Mouse (Mus musculus) embryonic fibroblast, embryonic 13.5 days (primary cell): ENCODE results near the gene Gfpt2.

Source experiments
- CTCF ChIP-seq: IDR thresholded peaks from 2 replicates; pipeline ENCODE4 v1.5.1; 2011; ENCODE audit warnings: mild to moderate bottlenecking, control low read depth, low read length, moderate library complexity, borderline replicate concordance; ENCODE audit not compliant: insufficient read depth
- POLR2A ChIP-seq: IDR thresholded peaks from 2 replicates; pipeline ENCODE4 v1.6.1; 2011; ENCODE audit warnings: low read depth, mild to moderate bottlenecking, control low read depth, low read length, moderate library complexity

GRCm38 (mm10) chr11:49806218-49806617, 12.2 kb downstream of the Gfpt2 start:
- no peak for TF ChIP-seq CTCF
- no peak for TF ChIP-seq POLR2A
